Mouse (Mus musculus): ENCODE data around the gene Rapgef6. TPM values are rescaled to one million over a fixed set of nuclear protein-coding genes. Genes with fewer than 3 reads are reported as not detected.
"Not testable (repeated sequence)": the region's sequence is repeated elsewhere in the genome, so short reads cannot be mapped to it uniquely, and the experiment has no call there.

Rapgef6 gene
- polyA plus RNA-seq, 1 experiment from 2014 or later, result 33.1 TPM

DNA sequence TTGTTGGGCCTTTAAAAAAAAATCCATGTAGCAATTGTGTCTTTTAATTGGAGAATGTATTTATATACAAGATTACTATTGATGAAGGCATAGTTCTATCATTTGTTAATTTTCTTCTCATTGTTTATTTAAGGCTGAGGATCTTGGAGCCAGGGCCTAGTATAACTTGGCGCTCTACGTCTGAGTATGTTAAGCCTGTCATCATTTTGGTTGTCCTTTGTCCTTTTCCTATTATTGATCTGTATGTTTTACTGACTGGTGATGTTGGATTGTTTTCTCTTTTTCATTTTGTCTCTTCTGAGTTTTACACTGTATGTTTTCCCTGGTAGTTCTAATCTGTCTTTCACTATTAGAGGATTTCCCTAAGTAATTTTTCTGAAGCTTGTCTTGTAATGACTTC, 52.1 kb downstream of the Rapgef6 start:
- no peaks in the 10 kb centered on the region for H3K9me3 ChIP-seq (replicated peaks)
- H3K4me1 ChIP-seq, result no peaks in the 10 kb centered on the region
- H3K36me3 ChIP-seq, result no peaks in the 10 kb centered on the region
- no peaks in the 10 kb centered on the region for H3K27me3 ChIP-seq
- H3K27ac ChIP-seq (replicated peaks), result no peak overlapping the region
- 96% methylated on average over 2 of the region's 2 CpGs for WGBS
- no peak overlapping the region for H3K4me2 ChIP-seq (replicated peaks)
- H3K4me3 ChIP-seq (replicated peaks), result no peak overlapping the region
- no peak for ATAC-seq (ENCODE audit: insufficient number of reproducible peaks, low FRiP score, low TSS enrichment, low read depth)
- no peak overlapping the region for H3K9ac ChIP-seq

DNA sequence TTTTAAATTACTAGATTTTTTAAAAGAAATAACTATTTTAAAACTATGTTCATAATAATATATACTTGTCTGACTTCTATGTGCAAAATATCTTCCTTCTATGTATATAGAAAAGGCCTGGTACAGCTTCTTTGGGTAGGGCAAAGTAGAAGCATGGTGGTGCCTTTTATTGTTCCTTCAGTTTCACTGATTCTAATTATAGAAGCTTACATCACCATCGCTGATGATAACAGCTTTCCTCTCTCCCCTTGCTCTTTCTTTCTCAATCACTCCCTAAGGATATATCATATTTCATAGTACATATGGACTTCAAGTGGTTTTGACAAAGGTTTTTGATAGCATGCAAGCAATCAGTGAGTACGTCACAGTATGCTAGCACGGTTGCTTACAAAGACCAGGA, 69.9 kb downstream of the Rapgef6 start:
- ATAC-seq (ENCODE audit: insufficient number of reproducible peaks, low FRiP score, low TSS enrichment, low read depth), result no peak
- no peak overlapping the region for H3K4me2 ChIP-seq (replicated peaks)
- WGBS, result 44% methylated on average over 3 of the region's 3 CpGs

DNA sequence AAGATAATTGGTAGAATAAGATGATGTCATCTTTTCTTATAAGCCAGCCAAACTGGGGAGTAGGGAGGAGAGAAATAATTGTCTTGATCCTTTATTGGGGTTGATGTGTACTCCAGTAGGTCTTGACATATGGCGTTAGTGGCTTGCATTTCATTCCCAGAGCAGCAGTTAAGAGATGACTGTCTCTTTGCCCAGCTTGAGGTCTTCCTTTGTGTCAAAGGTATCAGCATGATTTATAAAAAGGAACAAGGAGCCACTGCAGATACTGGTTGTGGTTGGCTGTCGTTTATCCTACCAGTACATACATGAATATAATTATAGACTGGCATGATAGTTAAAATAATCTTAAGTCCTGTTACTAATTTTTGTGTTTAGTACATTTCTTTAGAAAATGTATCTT, 71.4 kb downstream of the Rapgef6 start:
- Histone ChIP-seq H3K9ac (no peak overlapping the region), H3K4me2 (replicated peaks) (no peak overlapping the region), H3K4me3 (replicated peaks) (no peak overlapping the region), H3K4me1 (no peaks in the 10 kb centered on the region), H3K9me3 (replicated peaks) (no peaks in the 10 kb centered on the region), H3K27me3 (no peaks in the 10 kb centered on the region), H3K27ac (replicated peaks) (no peak overlapping the region), H3K36me3 (no peaks in the 10 kb centered on the region)
- no peak for ATAC-seq (ENCODE audit: insufficient number of reproducible peaks, low FRiP score, low TSS enrichment, low read depth)
- 64% methylated on average over 2 of the region's 2 CpGs for WGBS

More for the DNA sequence above, 69.9 kb downstream of the Rapgef6 start:
- Histone ChIP-seq H3K4me3 (replicated peaks) (no peak overlapping the region), H3K9me3 (replicated peaks) (no peaks in the 10 kb centered on the region), H3K27me3 (no peaks in the 10 kb centered on the region), H3K27ac (replicated peaks) (no peak overlapping the region), H3K9ac (no peak overlapping the region), H3K4me1 (no peaks in the 10 kb centered on the region), H3K36me3 (no peaks in the 10 kb centered on the region)

DNA sequence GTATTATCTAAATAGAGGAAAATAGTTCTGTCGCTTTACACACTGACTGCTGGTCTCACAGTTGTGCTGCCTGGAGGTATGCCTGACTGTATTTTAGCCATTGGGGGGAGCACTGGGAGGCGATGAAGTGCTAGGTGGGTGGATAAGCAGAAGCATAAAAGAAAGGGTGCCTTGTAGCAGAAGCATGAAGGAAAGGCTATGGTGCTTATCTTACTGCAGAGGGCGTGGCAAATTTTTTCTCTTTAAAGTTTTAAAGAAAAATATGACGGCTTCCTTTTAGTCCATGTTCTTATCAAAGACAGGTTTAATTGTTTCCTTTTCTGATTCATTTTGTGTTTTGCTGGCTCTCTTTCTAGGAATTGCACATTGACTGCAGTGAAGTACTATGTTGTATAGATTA, 72.4 kb downstream of the Rapgef6 start:
- H3K36me3 ChIP-seq, result no peaks in the 10 kb centered on the region
- H3K27ac ChIP-seq (replicated peaks), result no peak overlapping the region
- WGBS, result 74% methylated on average over 4 of the region's 4 CpGs
- no peaks in the 10 kb centered on the region for H3K4me1 ChIP-seq
- H3K27me3 ChIP-seq, result no peaks in the 10 kb centered on the region
- H3K9me3 ChIP-seq (replicated peaks), result no peaks in the 10 kb centered on the region
- H3K4me2 ChIP-seq (replicated peaks), result no peak overlapping the region
- no peak overlapping the region for H3K9ac ChIP-seq
- ATAC-seq (ENCODE audit: insufficient number of reproducible peaks, low FRiP score, low TSS enrichment, low read depth), result no peak
- no peak overlapping the region for H3K4me3 ChIP-seq (replicated peaks)

DNA sequence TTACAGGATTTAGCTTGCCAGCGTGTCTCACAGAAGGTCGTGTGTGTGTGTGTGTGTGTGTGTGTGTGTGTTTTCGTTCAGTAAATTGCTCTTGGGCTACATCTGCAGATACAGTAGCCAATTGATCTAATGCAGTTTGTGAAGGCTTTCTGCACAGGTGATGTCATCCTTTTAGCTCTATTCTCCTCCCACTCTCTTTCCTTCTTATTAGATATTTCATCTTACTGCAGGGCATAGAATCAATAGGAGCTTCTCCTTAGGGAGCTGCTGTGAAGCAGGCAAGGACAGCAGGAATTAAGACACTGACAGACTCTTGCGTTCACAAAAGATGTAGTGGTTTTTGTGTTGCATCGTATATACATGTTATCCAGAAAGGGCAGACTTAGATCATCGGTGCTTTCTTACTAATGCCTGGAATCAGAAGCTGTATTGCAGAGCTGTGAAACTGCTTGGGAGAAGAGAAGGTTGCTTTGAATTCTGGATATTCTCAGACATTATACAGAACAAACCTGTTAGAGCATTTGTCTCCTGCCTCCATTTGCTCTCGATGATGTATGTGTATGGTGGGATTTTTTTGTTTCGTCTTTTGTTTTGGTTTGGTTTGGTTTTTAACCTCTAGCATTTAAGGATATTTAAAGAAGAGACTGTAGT, 73.4 kb downstream of the Rapgef6 start:
- ATAC-seq (ENCODE audit: insufficient number of reproducible peaks, low FRiP score, low TSS enrichment, low read depth), result no peak
- Histone ChIP-seq H3K9ac (no peak overlapping the region), H3K27ac (replicated peaks) (no peak overlapping the region), H3K36me3 (no peaks in the 10 kb centered on the region), H3K27me3 (no peaks in the 10 kb centered on the region), H3K9me3 (replicated peaks) (no peaks in the 10 kb centered on the region), H3K4me2 (replicated peaks) (no peak overlapping the region), H3K4me1 (no peaks in the 10 kb centered on the region), H3K4me3 (replicated peaks) (no peak overlapping the region)
- WGBS, result 74% methylated on average over 8 of the region's 8 CpGs

DNA sequence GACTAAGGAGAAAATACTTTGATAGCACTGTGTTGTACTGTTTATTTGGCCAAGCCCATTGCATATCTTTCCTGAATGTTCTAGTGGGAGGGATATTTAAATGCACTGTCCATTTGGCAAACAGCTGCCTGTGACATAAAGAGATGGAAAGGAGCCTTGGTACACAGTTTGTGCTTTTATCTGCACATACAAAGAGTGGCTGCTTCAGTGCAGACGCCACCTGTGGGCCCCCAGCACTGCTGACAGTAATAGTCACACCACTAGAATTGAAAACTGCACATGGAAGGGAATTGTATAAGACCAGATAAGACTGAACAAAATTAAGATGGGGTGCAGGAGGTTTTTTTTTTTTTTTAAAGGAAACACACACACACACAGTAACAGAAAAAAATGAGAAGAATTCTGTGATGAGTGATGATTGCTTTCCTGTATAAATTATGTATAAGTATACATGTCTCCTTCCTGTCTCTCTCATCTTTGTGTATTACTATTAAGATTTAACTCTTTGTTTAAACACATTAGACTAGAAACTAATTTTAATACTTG, 75.3 kb downstream of the Rapgef6 start:
- no peak for ATAC-seq (ENCODE audit: insufficient number of reproducible peaks, low FRiP score, low TSS enrichment, low read depth)
- no peaks in the 10 kb centered on the region for H3K27me3 ChIP-seq
- no peak overlapping the region for H3K9ac ChIP-seq
- no peak overlapping the region for H3K4me2 ChIP-seq (replicated peaks)
- H3K36me3 ChIP-seq, result no peaks in the 10 kb centered on the region
- no peak overlapping the region for H3K4me3 ChIP-seq (replicated peaks)
- WGBS, result 62% methylated on average over 1 of the region's 1 CpGs
- H3K27ac ChIP-seq (replicated peaks), result no peak overlapping the region
- H3K4me1 ChIP-seq, result no peaks in the 10 kb centered on the region
- H3K9me3 ChIP-seq (replicated peaks), result no peaks in the 10 kb centered on the region

DNA sequence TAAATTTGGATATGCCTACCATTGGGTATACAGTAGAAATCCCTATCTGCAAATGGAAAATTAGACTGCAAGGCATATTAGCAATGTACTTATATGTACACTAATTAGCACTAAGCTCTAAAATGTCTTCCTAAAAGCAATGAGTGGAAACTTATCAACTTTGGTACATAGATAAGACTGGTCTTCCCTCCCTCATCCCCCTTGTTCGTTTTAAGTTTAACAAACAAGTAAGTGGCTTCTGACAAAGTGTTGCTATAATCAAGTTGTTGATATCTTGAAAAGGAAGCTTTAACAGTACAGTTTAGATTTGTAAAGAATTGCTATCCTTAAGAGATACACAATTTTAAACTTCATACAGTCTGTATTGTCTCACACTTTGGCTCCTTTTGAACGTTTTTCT, 78.5 kb downstream of the Rapgef6 start:
- H3K27me3 ChIP-seq, result no peaks in the 10 kb centered on the region
- H3K9ac ChIP-seq, result no peak overlapping the region
- WGBS, result 93% methylated on average over 2 of the region's 2 CpGs
- no peak overlapping the region for H3K4me3 ChIP-seq (replicated peaks)
- no peaks in the 10 kb centered on the region for H3K9me3 ChIP-seq (replicated peaks)
- H3K4me1 ChIP-seq, result no peaks in the 10 kb centered on the region
- no peak for ATAC-seq (ENCODE audit: insufficient number of reproducible peaks, low FRiP score, low TSS enrichment, low read depth)
- no peak overlapping the region for H3K27ac ChIP-seq (replicated peaks)
- H3K4me2 ChIP-seq (replicated peaks), result no peak overlapping the region
- H3K36me3 ChIP-seq, result no peaks in the 10 kb centered on the region

DNA sequence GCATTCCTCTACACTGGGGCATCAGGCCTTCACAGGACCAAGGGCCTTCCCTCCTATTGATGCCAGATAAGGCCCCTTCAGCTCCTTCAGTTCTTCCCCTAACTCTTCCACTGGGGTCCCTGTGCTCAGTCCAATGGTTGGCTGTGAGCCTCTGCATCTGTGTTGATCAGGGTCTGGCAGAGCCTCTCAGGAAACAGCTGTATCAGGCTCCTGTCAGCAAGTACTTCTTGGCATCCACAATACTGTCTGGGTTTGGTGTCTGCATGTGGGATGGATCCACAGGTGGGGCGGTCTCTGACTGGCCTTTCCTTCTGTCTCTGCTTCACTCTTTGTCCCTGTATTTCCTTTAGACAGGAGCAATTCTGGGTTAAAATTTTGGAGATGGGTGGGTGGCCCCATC, 80.1 kb downstream of the Rapgef6 start:
- not testable (repeated sequence) for H3K9ac ChIP-seq; ATAC-seq (ENCODE audit: insufficient number of reproducible peaks, low FRiP score, low TSS enrichment, low read depth); H3K27ac ChIP-seq (replicated peaks); H3K4me3 ChIP-seq (replicated peaks); H3K4me2 ChIP-seq (replicated peaks); H3K9me3 ChIP-seq (replicated peaks); H3K27me3 ChIP-seq; H3K4me1 ChIP-seq; H3K36me3 ChIP-seq
- 92% methylated on average over 1 of the region's 1 CpGs for WGBS

DNA sequence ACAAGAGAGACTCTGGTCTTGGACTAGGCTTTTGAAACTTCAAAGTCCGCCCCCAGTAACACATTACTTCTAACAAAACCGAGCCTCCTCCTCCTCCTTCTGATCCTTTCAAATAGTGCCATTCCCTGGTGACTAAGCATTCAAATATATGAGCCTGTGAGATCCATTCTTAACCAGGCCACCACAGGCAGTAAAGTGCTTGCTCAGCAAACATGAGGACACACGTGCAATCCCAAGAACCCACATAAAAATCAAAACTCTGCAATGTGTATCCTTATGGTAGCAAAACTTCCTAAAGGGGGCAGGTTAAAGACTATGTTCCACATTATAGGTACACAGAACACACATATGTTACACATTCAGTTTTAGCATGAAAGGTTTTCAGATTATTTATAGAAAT, 81.8 kb downstream of the Rapgef6 start:
- H3K36me3 ChIP-seq, result no peaks in the 10 kb centered on the region
- H3K4me1 ChIP-seq, result no peaks in the 10 kb centered on the region
- 72% methylated on average over 3 of the region's 3 CpGs for WGBS
- no peaks in the 10 kb centered on the region for H3K9me3 ChIP-seq (replicated peaks)
- no peak overlapping the region for H3K4me2 ChIP-seq (replicated peaks)
- H3K4me3 ChIP-seq (replicated peaks), result no peak overlapping the region
- ATAC-seq (ENCODE audit: insufficient number of reproducible peaks, low FRiP score, low TSS enrichment, low read depth), result no peak
- no peak overlapping the region for H3K9ac ChIP-seq
- H3K27ac ChIP-seq (replicated peaks), result no peak overlapping the region
- H3K27me3 ChIP-seq, result no peaks in the 10 kb centered on the region

DNA sequence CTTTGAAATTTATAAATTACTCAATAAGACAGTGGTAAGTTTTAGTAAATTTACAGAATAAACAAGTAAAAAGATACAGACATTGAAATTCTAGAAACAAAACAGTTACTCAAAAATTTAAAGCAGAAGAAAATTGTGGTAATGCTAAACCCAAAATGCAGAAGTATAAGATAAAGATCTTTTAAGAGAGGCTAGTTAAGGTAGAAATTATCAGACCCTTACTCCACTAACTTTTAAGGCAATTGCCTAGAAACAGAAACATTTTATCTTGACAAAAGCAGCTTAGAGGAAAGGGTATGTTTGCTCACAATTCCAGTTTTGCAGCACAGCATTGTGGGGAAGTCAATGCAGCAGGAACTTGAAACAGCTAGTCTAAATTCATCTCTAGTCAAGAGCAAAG, 91.0 kb downstream of the Rapgef6 start:
- Histone ChIP-seq H3K4me2 (replicated peaks) (no peak overlapping the region), H3K9ac (no peak overlapping the region), H3K27ac (replicated peaks) (no peak overlapping the region), H3K36me3 (no peaks in the 10 kb centered on the region), H3K27me3 (no peaks in the 10 kb centered on the region), H3K4me3 (replicated peaks) (no peak overlapping the region), H3K4me1 (no peaks in the 10 kb centered on the region), H3K9me3 (replicated peaks) (no peaks in the 10 kb centered on the region)
- no peak for ATAC-seq (ENCODE audit: insufficient number of reproducible peaks, low FRiP score, low TSS enrichment, low read depth)

DNA sequence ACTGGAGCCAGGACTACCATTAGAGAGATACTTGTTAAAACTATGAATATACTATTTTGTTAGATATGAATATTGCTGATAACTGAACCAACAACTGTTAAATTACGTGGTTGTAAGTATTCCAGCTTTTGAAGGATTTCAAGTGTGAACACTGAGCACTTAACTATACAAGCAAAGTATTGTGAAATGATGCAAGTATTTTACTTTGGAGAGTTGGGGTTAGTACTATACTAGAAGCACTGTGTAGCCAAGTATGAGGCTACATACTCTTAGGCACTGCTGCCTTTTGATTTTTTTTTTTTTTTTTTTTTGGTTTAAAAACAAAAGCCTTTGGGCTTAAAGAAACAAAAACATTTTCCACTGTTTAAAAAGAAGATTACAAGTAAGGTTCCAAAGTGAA, 91.9 kb downstream of the Rapgef6 start:
- H3K27me3 ChIP-seq, result no peaks in the 10 kb centered on the region
- H3K9me3 ChIP-seq (replicated peaks), result no peaks in the 10 kb centered on the region
- no peaks in the 10 kb centered on the region for H3K36me3 ChIP-seq
- H3K9ac ChIP-seq, result no peak overlapping the region
- no peak for ATAC-seq (ENCODE audit: insufficient number of reproducible peaks, low FRiP score, low TSS enrichment, low read depth)
- H3K4me2 ChIP-seq (replicated peaks), result no peak overlapping the region
- H3K4me3 ChIP-seq (replicated peaks), result no peak overlapping the region
- no peak overlapping the region for H3K27ac ChIP-seq (replicated peaks)
- WGBS, result 93% methylated on average over 1 of the region's 1 CpGs
- H3K4me1 ChIP-seq, result no peaks in the 10 kb centered on the region

DNA sequence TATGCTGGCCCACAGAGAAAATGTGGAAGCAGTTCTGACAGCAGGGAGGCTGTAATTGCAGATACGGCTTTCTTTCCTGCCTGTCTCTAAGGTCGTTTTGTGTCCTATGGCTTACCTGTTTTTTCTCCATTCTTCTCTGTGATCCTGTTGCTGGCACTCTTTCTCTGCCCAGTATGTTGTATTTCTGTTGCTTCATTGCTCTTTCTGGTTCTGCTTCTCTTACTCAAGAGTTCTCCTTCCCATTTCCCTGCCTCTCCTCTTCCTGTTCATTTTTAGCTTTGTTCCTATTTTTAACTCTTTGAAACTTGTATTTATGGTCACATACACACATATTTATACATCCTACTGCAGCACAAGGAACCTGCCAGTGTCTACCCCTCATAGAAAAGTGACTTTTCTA, 96.2 kb downstream of the Rapgef6 start:
- Histone ChIP-seq H3K27ac (replicated peaks) (no peak overlapping the region), H3K9ac (no peak overlapping the region), H3K36me3 (0 out of 2 replicates have a peak, but pooled peaks cover 7% of the 10 kb centered on the region), H3K4me2 (replicated peaks) (no peak overlapping the region), H3K9me3 (replicated peaks) (no peaks in the 10 kb centered on the region), H3K27me3 (no peaks in the 10 kb centered on the region), H3K4me1 (no peaks in the 10 kb centered on the region), H3K4me3 (replicated peaks) (no peak overlapping the region)
- WGBS, result 50% methylated on average over 2 of the region's 2 CpGs
- no peak for ATAC-seq (ENCODE audit: insufficient number of reproducible peaks, low FRiP score, low TSS enrichment, low read depth)

All from embryonic facial prominence, embryonic 15.5 days (tissue).